Comparison of ENCODE assay signal across 14 mouse cellular contexts in genomic region chr9:43514731-43515458, GRCm38 (mm10).
DNase-seq lines count a peak whose midpoint lies in the region; ATAC-seq and TF ChIP-seq lines count a peak whose summit lies in the region.
"Had no signal": no experiment of that assay in that cellular context is flagged by ENCODE, and none has a peak within 500 bp of the region (broad histone marks: within the 10 kb centered on the region; RNA-seq: fewer than 3 reads in every experiment).

No protein-coding gene starts in this region.

- H3K79me2 ChIP-seq in heart, adult 2 months (replicated peaks; ENCODE audit: control insufficient read depth, insufficient read depth, low read length) = no peaks in the 10 kb centered on the region

- no peak overlapping the region for H3K27ac ChIP-seq in heart, embryonic 12.5 days (ENCODE audit: poor library complexity, severe bottlenecking)
- H3K27ac ChIP-seq in heart, adult 2 months = no peak overlapping the region
- H3K27ac ChIP-seq: hindbrain, embryonic 14.5 days; macrophage; neural tube, embryonic 12.5 days had no signal

- no peaks in the 10 kb centered on the region; the same call in 1 of the 2 replicates for H3K9me3 ChIP-seq in heart, embryonic 12.5 days (replicated peaks)
- H3K9me3 ChIP-seq: neural tube, embryonic 12.5 days had no signal

- peak; percentile 77; the same call in 1 of the 2 replicates for ATAC-seq in heart, embryonic 12.5 days (ENCODE audit: insufficient number of reproducible peaks, low FRiP score)

- TF ChIP-seq CTCF in heart, adult 2 months (IDR thresholded peaks at IDR 0.05) = no peak

- no peak for TF ChIP-seq POLR2A in heart, adult 2 months (IDR thresholded peaks at IDR 0.05; ENCODE audit: insufficient read depth, low read depth, low read length)

- no peak for DNase-seq in heart, adult 2 months
- DNase-seq in left cerebral cortex, postnatal 4 days = peak; percentile 60
- DNase-seq in left cerebral cortex, postnatal 10 days (ENCODE audit: extremely low spot score in 1 of 2, low spot score in 2 of 2) = no peak
- peak; percentile 78 for DNase-seq in adrenal gland, postnatal 14 days
- DNase-seq in kidney, postnatal 4 days = peak; percentile 41 to 44
- no peak for DNase-seq in spleen, postnatal 4 days (ENCODE audit: low spot score in 2 of 2)
- DNase-seq: embryo, embryonic 11 days; midbrain, embryonic 14.5 days; thymus, adult 2 months had no signal

- H3K4me1 ChIP-seq in heart, embryonic 12.5 days (replicated peaks) = peaks cover 8% of the 10 kb centered on the region
- H3K4me1 ChIP-seq in heart, adult 2 months (ENCODE audit: control insufficient read depth, insufficient read depth, low read length) = no peaks in the 10 kb centered on the region
- H3K4me1 ChIP-seq: neural tube, embryonic 12.5 days had no signal

- no peaks in the 10 kb centered on the region for H3K27me3 ChIP-seq in heart, embryonic 12.5 days (replicated peaks)
- H3K27me3 ChIP-seq in heart, adult 2 months (ENCODE audit: control insufficient read depth, insufficient read depth, low read length) = no peaks in the 10 kb centered on the region; the same call in 1 of the 2 replicates
- H3K27me3 ChIP-seq: neural tube, embryonic 12.5 days had no signal

- no peak overlapping the region for H3K4me2 ChIP-seq in heart, embryonic 12.5 days
- H3K4me2 ChIP-seq: hindbrain, embryonic 14.5 days; neural tube, embryonic 12.5 days had no signal

- 59% methylated on average over 16 of the region's 16 CpGs for WGBS in heart, embryonic 12.5 days
- WGBS in heart, adult 2 months = 49% methylated on average over 16 of the region's 16 CpGs

- H3K9ac ChIP-seq in heart, embryonic 12.5 days = no peak overlapping the region
- H3K9ac ChIP-seq in heart, adult 2 months (ENCODE audit: low read depth, low read length) = no peak overlapping the region
- H3K9ac ChIP-seq: hindbrain, embryonic 14.5 days; neural tube, embryonic 12.5 days had no signal

- intact Hi-C loops in heart, adult 2 months (cut with DNase I) = no loop called here
- intact Hi-C loops in left cerebral cortex, postnatal 4 days (cut with DNase I) = no loop called here
- intact Hi-C loops in left cerebral cortex, postnatal 10 days (cut with DNase I) = no loop called here

- TF ChIP-seq EP300 in heart, adult 2 months (IDR thresholded peaks at IDR 0.05; ENCODE audit: insufficient read depth, low read depth, low read length) = no peak

- no peaks in the 10 kb centered on the region for H3K36me3 ChIP-seq in heart, embryonic 12.5 days
- no peaks in the 10 kb centered on the region for H3K36me3 ChIP-seq in heart, adult 2 months (ENCODE audit: control insufficient read depth, insufficient read depth, low read length)
- H3K36me3 ChIP-seq: neural tube, embryonic 12.5 days had no signal

- no peak overlapping the region for H3K4me3 ChIP-seq in heart, embryonic 12.5 days
- no peak overlapping the region for H3K4me3 ChIP-seq in heart, adult 2 months
- H3K4me3 ChIP-seq: erythroblast, embryonic 14.5 days; neural tube, embryonic 12.5 days had no signal

Comparison
In these comparisons a context has a peak if more than half of its experiments do, and no peak if none do; other contexts are left out.
1. DNase-seq: peak in left cerebral cortex, postnatal 4 days (single experiment), adrenal gland, postnatal 14 days (single experiment) and kidney, postnatal 4 days (2 of 2); none in heart, adult 2 months (0 of 2), left cerebral cortex, postnatal 10 days (0 of 2) and spleen, postnatal 4 days (0 of 2).